8 mouse cellular contexts compared by ENCODE assay signal in genomic region chr2:165884577-165885224, GRCm38 (mm10). TPM values are rescaled to one million over a fixed set of nuclear protein-coding genes. Genes with fewer than 3 reads are reported as not detected.
A peak's percentile ranks its signal among the peaks of the same experiment; 100 is the strongest.
DNase-seq lines count a peak whose midpoint lies in the region; ATAC-seq lines count a peak whose summit lies in the region.

No protein-coding gene starts in this region.

- H3K27me3 ChIP-seq in hindbrain, embryonic 13.5 days = no peaks in the 10 kb centered on the region

- H3K4me3 ChIP-seq in hindbrain, embryonic 13.5 days = peak overlapping the region; percentile 38

- 3% methylated on average over 20 of the region's 21 CpGs for WGBS in hindbrain, embryonic 13.5 days

- peak; percentile 57 for ATAC-seq in hindbrain, embryonic 13.5 days (ENCODE audit: low FRiP score)

- H3K9ac ChIP-seq in hindbrain, embryonic 13.5 days = peak overlapping the region; percentile 86

- peak overlapping the region; percentile 100 for H3K27ac ChIP-seq in hindbrain, embryonic 13.5 days

- H3K4me1 ChIP-seq in hindbrain, embryonic 13.5 days (replicated peaks) = peaks cover 98% of the 10 kb centered on the region

- H3K4me2 ChIP-seq in hindbrain, embryonic 13.5 days = peak overlapping the region; percentile 74

- no peaks in the 10 kb centered on the region for H3K9me3 ChIP-seq in hindbrain, embryonic 13.5 days

- no peaks in the 10 kb centered on the region for H3K36me3 ChIP-seq in hindbrain, embryonic 13.5 days

- DNase-seq in R1 (ENCODE audit: low read depth, low spot score) = peak; percentile 95
- DNase-seq in cerebellum, postnatal 14 days = peak; percentile 94 to 98
- DNase-seq in frontal cortex, postnatal 14 days (ENCODE audit: low spot score in 2 of 2) = peak; percentile 97 to 98
- peak; percentile 94 to 99 for DNase-seq in layer of hippocampus, postnatal 25 days (ENCODE audit: extremely low spot score in 1 of 2, low spot score in 1 of 2)
- DNase-seq in lung, postnatal 14 days = peak; percentile 92
- peak; percentile 95 for DNase-seq in ovary, postnatal 36 days (ENCODE audit: low spot score)
- peak; percentile 92 for DNase-seq in thymus, postnatal 14 days

RNA-seq across cellular contexts. Expression of gene Zmynd8, which starts 14.1 kb away (rescaled TPM):
- 82.2 and 86.6 TPM in 2 replicates for polyA plus RNA-seq in hindbrain, embryonic 13.5 days (2015; fragmentation: Nextera tagmentation; extraction: Ambion mirVana)
- total RNA-seq in layer of hippocampus, postnatal 25 days (2021) = 100 to 1,000 TPM; 140 to 173 TPM

Comparison
In these comparisons a context has a peak if more than half of its experiments do, and no peak if none do; other contexts are left out.
1. Peak in every context shown above with its lines: DNase-seq, ATAC-seq, H3K4me3 ChIP-seq and H3K27ac ChIP-seq.